Mouse (Mus musculus): ENCODE measurements around the gene Gm13289. TPM values are rescaled to one million over a fixed set of nuclear protein-coding genes. Genes with fewer than 3 reads are reported as not detected.

The Gm13289 gene
- total and polyA plus RNA-seq, 3 experiments: not detected

DNA sequence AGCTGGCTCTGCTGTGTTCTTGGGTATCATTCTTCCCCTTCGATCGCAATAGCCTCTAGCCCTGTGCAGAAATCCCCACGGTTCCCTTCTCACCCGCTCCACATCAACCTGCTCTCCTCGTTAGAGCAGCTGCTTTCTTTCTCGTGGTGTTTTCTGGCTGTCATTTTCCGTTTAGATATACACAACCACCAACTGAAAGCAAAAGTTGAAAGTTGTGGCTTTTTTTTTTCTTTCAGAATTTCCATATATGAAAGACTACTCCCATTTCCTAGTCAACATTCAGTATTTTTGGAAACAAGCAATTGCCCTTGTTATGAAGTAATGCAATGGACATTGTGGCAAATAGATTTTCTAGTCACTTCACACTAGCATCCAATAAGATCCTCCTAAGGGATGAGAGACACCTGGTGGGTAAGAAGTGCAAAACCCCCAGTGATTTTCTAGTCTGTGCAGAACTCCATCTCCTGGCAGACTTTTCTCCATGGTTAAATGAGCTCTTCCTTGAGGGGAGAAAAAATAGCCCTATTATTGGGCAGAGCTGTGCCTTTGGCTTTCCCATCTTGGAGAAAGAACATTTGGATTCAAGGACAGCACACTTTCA, 33.9 kb upstream of the Gm13289 start:
- no peak for DNase-seq (ENCODE audit: extremely low read depth)
- in situ Hi-C loops (cut with MboI; ENCODE audit: low pct_ligation_motif_present, low pct_unique_long_range_greater_than_20kb, low sequenced_read_pairs): no loop called here
- no peak overlapping the region for H3K27ac ChIP-seq (ENCODE audit: insufficient read depth, low read depth)
- peak overlapping the region; percentile 86; the same call in 1 of the 2 replicates for H3K4me2 ChIP-seq (ENCODE audit: insufficient read depth, low read depth, poor library complexity, severe bottlenecking)
- no peaks in the 10 kb centered on the region for H3K79me2 ChIP-seq (replicated peaks; ENCODE audit: control insufficient read depth, extremely low read depth, insufficient read depth, poor library complexity, severe bottlenecking)
- peaks cover 7% of the 10 kb centered on the region in 2 experiments for H3K4me1 ChIP-seq (ENCODE audit: control insufficient read depth in 1 of 2, insufficient read depth in 2 of 2)
- no peaks in the 10 kb centered on the region for H3K36me3 ChIP-seq (replicated peaks in 1 of 2; ENCODE audit: control insufficient read depth in 1 of 2, insufficient read depth in 1 of 2, low read length in 1 of 2)
- dilution Hi-C loops (cut with MboI; ENCODE audit: extremely low pct_ligation_motif_present, extremely low pct_unique_long_range_greater_than_20kb, low sequenced_read_pairs): no loop called here
- TF ChIP-seq RAD21 (IDR thresholded peaks at IDR 0.05; ENCODE audit: low read depth, low read length) (peak; percentile 40), CHD2 (IDR thresholded peaks at IDR 0.05; ENCODE audit: low read length) (0 out of 2 replicates have a peak, but pooled peaks have one; percentile 17), ZNF384 (IDR thresholded peaks at IDR 0.05; ENCODE audit: low read depth, low read length) (peak; percentile 87), SMC3 (IDR thresholded peaks at IDR 0.05; ENCODE audit: low read depth, low read length) (peak; percentile 57), ETS1 (conservative IDR thresholded peaks at IDR 0.05; ENCODE audit: low read depth, low read length) (0 out of 2 replicates have a peak, but pooled peaks have one; percentile 28), NELFE (IDR thresholded peaks at IDR 0.05; ENCODE audit: low read depth, low read length) (no peak), ZMIZ1 (IDR thresholded peaks at IDR 0.05; ENCODE audit: low read depth, low read length) (no peak), JUN (IDR thresholded peaks at IDR 0.05; ENCODE audit: insufficient read depth, low read depth, low read length) (no peak), MAZ (IDR thresholded peaks at IDR 0.05; ENCODE audit: low read depth, low read length) (0 out of 2 replicates have a peak, but pooled peaks have one; percentile 23), TCF12 (IDR thresholded peaks at IDR 0.05; ENCODE audit: low read depth, low read length) (0 out of 2 replicates have a peak, but pooled peaks have one; percentile 4), CTCF (conservative IDR thresholded peaks at IDR 0.05 in 1 of 2, IDR thresholded peaks at IDR 0.05 in 1 of 2; ENCODE audit: low read depth in 2 of 2, low read length in 2 of 2) (peak in 1 of 2 experiments; percentile 72; a peak in 2 of 4 replicates), IRF4 (IDR thresholded peaks at IDR 0.05; ENCODE audit: low read depth, low read length) (peak; percentile 52)
- H3K9me3 ChIP-seq (replicated peaks; ENCODE audit: low read length): no peaks in the 10 kb centered on the region
- peaks cover 58% of the 10 kb centered on the region for H3K27me3 ChIP-seq (replicated peaks)
- H3K4me3 ChIP-seq (replicated peaks in 1 of 3; ENCODE audit: low read depth in 2 of 3, low read length in 2 of 3, poor library complexity in 1 of 3): no peak overlapping the region
- peak overlapping the region; percentile 39; the same call in 1 of the 2 replicates for H3K9ac ChIP-seq (ENCODE audit: insufficient read depth, low read depth)

DNA sequence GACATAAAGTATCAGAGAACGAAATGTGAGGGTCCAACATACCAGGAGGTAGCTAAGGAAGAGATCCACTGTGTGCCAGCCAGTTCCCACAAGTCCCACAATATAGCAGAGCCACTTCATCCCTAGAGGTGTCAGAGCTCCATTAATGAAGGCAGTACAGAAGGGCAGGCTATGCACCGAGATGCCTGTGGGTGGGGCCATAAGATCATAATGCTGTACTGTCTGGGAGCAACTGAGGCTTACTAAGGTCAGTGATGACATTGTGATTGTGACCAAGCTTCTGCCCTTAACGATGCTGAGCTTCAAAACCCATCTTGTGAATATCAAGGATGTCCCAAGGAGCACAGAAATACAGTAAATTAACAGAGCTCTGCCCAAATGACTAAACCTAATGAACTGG, 32.5 kb upstream of the Gm13289 start:
- DNase-seq (ENCODE audit: extremely low read depth): no peak
- in situ Hi-C loops (cut with MboI; ENCODE audit: low pct_ligation_motif_present, low pct_unique_long_range_greater_than_20kb, low sequenced_read_pairs): no loop called here
- Histone ChIP-seq H3K79me2 (replicated peaks; ENCODE audit: control insufficient read depth, extremely low read depth, insufficient read depth, poor library complexity, severe bottlenecking) (no peaks in the 10 kb centered on the region), H3K27ac (ENCODE audit: insufficient read depth, low read depth) (no peak overlapping the region), H3K9ac (ENCODE audit: insufficient read depth, low read depth) (no peak overlapping the region), H3K36me3 (replicated peaks in 1 of 2; ENCODE audit: control insufficient read depth in 1 of 2, insufficient read depth in 1 of 2, low read length in 1 of 2) (no peaks in the 10 kb centered on the region), H3K4me3 (replicated peaks in 1 of 3; ENCODE audit: low read depth in 2 of 3, low read length in 2 of 3, poor library complexity in 1 of 3) (no peak overlapping the region), H3K27me3 (replicated peaks) (peaks cover 67% of the 10 kb centered on the region), H3K4me2 (ENCODE audit: insufficient read depth, low read depth, poor library complexity, severe bottlenecking) (no peak overlapping the region), H3K4me1 (ENCODE audit: control insufficient read depth in 1 of 2, insufficient read depth in 2 of 2) (peaks cover 7% of the 10 kb centered on the region in 2 experiments), H3K9me3 (replicated peaks; ENCODE audit: low read length) (no peaks in the 10 kb centered on the region)
- peak; percentile 72 for TF ChIP-seq RAD21 (IDR thresholded peaks at IDR 0.05; ENCODE audit: low read depth, low read length)
- peak in 1 of 2 experiments; percentile 74; a peak in 2 of 4 replicates for TF ChIP-seq CTCF (conservative IDR thresholded peaks at IDR 0.05 in 1 of 2, IDR thresholded peaks at IDR 0.05 in 1 of 2; ENCODE audit: low read depth in 2 of 2, low read length in 2 of 2)
- TF ChIP-seq ZC3H11A (IDR thresholded peaks at IDR 0.05; ENCODE audit: low read depth, low read length): no peak
- TF ChIP-seq ZMIZ1 (IDR thresholded peaks at IDR 0.05; ENCODE audit: low read depth, low read length): no peak
- peak; percentile 53 for TF ChIP-seq SMC3 (IDR thresholded peaks at IDR 0.05; ENCODE audit: low read depth, low read length)
- no peak for TF ChIP-seq JUN (IDR thresholded peaks at IDR 0.05; ENCODE audit: insufficient read depth, low read depth, low read length)
- dilution Hi-C loops (cut with MboI; ENCODE audit: extremely low pct_ligation_motif_present, extremely low pct_unique_long_range_greater_than_20kb, low sequenced_read_pairs): no loop called here
